Mouse (Mus musculus) liver, adult 2 months (tissue): Measurements from ENCODE around the gene Endov. TPM values are rescaled to one million over a fixed set of nuclear protein-coding genes. Genes with fewer than 3 reads are reported as not detected.

ENCODE experiments used
- DNase-seq: peaks from one replicate; pipeline ENCODE4 v3.0.0-alpha.2; 2011; ENCODE audit warnings: low read depth, low spot score; ENCODE audit errors: extremely low read depth
- H3K27ac ChIP-seq: fragments of 200-500 bp; replicated peaks from 2 replicates; pipeline ENCODE4 v1.5.1; 2012; ENCODE audit warnings: low read depth, mild to moderate bottlenecking, control low read depth, inconsistent platforms, low read length; ENCODE audit not compliant: insufficient read depth
- H3K27me3 ChIP-seq: fragments of 200-500 bp; 2 replicates; pipeline ENCODE4 v1.6.1; 2012; ENCODE audit warnings: mild to moderate bottlenecking, moderate library complexity, low read length, inconsistent platforms; ENCODE audit not compliant: control insufficient read depth, insufficient read depth
- H3K36me3 ChIP-seq: fragments of 200-500 bp; 2 replicates; pipeline ENCODE4 v1.6.1; 2012; ENCODE audit warnings: low read length, inconsistent platforms; ENCODE audit not compliant: control insufficient read depth, insufficient read depth
- H3K4me1 ChIP-seq: fragments of 200-500 bp; 2 replicates; pipeline ENCODE4 v1.6.1; 2011; ENCODE audit warnings: low read length; ENCODE audit not compliant: control insufficient read depth, insufficient read depth
- H3K4me3 ChIP-seq: fragments of 200-500 bp; 2 replicates; pipeline ENCODE4 v1.5.1; 2011; ENCODE audit warnings: low read depth, mild to moderate bottlenecking, control low read depth, low read length, moderate library complexity; ENCODE audit not compliant: insufficient read depth
- H3K79me2 ChIP-seq: fragments of 200-500 bp; 2 replicates; pipeline ENCODE4 v1.6.1; 2012; ENCODE audit warnings: inconsistent platforms, mild to moderate bottlenecking, low read length, moderate library complexity; ENCODE audit not compliant: control insufficient read depth, insufficient read depth
- H3K9ac ChIP-seq: fragments of 200-500 bp; 2 replicates; pipeline ENCODE4 v1.6.1; 2012; ENCODE audit warnings: low read depth, mild to moderate bottlenecking, control low read depth, inconsistent platforms, low read length
- CTCF ChIP-seq: fragments of 200-500 bp; IDR thresholded peaks from 2 replicates; pipeline ENCODE4 v1.5.1; 2011; ENCODE audit warnings: low read depth, low read length, control low read depth
- POLR2A ChIP-seq: fragments of 200-500 bp; IDR thresholded peaks from 2 replicates; pipeline ENCODE4 v1.6.1; 2011; ENCODE audit warnings: low read length, control low read depth; ENCODE audit not compliant: insufficient read depth; ENCODE audit errors: extremely low read depth
- WGBS: fragments of 180-500 bp; shearing (Covaris S2); methylation state at CpG from one replicate; pipeline ENCODE4 v1.1.7; 2018; 5-methylcytosine and 5-hydroxymethylcytosine counted together
- polyA plus RNA-seq: library from polyadenylated mRNA; depleted of rRNA; stranded (reverse); fragments of >200 nt; gene quantifications from 2 replicates; pipeline ENCODE4 v1.2.3, GENCODE M21; 2012
- total RNA-seq: library from RNA; depleted of rRNA; stranded (reverse); fragments of >200 nt; gene quantifications from 2 replicates; pipeline ENCODE4 v1.2.3, GENCODE M21; 2014

The Endov gene
- total and polyA plus RNA-seq, 2 experiments = 2.3 to 9.8 TPM

- no peak for DNase-seq
- H3K4me1 ChIP-seq = peaks cover 4% of the 10 kb centered on the region
- no peak overlapping the region for H3K27ac ChIP-seq
- H3K4me3 ChIP-seq = no peak overlapping the region
- no peak overlapping the region for H3K9ac ChIP-seq
- 95% methylated on average over 6 of the region's 6 CpGs for WGBS
- no peaks in the 10 kb centered on the region for H3K27me3 ChIP-seq
- peaks cover 3% of the 10 kb centered on the region; the same call in 1 of the 2 replicates for H3K79me2 ChIP-seq
- no peak for TF ChIP-seq POLR2A
- TF ChIP-seq CTCF = no peak
- peaks cover 2% of the 10 kb centered on the region for H3K36me3 ChIP-seq
Observed at GRCm38 (mm10) chr11:119492830-119493229, 1.7 kb downstream of the Endov start.

- TF ChIP-seq POLR2A (no peak), CTCF (no peak)
- H3K27me3 ChIP-seq = no peaks in the 10 kb centered on the region
- no peak overlapping the region for H3K27ac ChIP-seq
- peaks cover 4% of the 10 kb centered on the region for H3K4me1 ChIP-seq
- WGBS = 62% methylated on average over 4 of the region's 4 CpGs
- peaks cover 3% of the 10 kb centered on the region; the same call in 1 of the 2 replicates for H3K79me2 ChIP-seq
- no peak overlapping the region for H3K9ac ChIP-seq
- DNase-seq = no peak
- H3K36me3 ChIP-seq = no peaks in the 10 kb centered on the region; the same call in 1 of the 2 replicates
- no peak overlapping the region for H3K4me3 ChIP-seq
Observed at GRCm38 (mm10) chr11:119493516-119493915, 2.4 kb downstream of the Endov start.

GRCm38 (mm10) chr11:119496147-119496546, 5.0 kb downstream of the Endov start:
- Histone ChIP-seq H3K27me3 (no peaks in the 10 kb centered on the region), H3K4me3 (no peak overlapping the region), H3K9ac (no peak overlapping the region), H3K36me3 (no peaks in the 10 kb centered on the region; the same call in 1 of the 2 replicates), H3K4me1 (no peaks in the 10 kb centered on the region), H3K79me2 (peaks cover 3% of the 10 kb centered on the region; the same call in 1 of the 2 replicates), H3K27ac (no peak overlapping the region)
- TF ChIP-seq POLR2A = no peak
- no peak for TF ChIP-seq CTCF
- WGBS = 95% methylated on average over 5 of the region's 5 CpGs
- no peak for DNase-seq

- no peak for DNase-seq
- Histone ChIP-seq H3K27ac (no peak overlapping the region), H3K9ac (no peak overlapping the region), H3K36me3 (no peaks in the 10 kb centered on the region; the same call in 1 of the 2 replicates), H3K27me3 (no peaks in the 10 kb centered on the region), H3K4me1 (no peaks in the 10 kb centered on the region), H3K4me3 (no peak overlapping the region), H3K79me2 (no peaks in the 10 kb centered on the region; the same call in 1 of the 2 replicates)
- TF ChIP-seq CTCF (no peak), POLR2A (no peak)
- WGBS = 81% methylated on average over 4 of the region's 4 CpGs
Observed at GRCm38 (mm10) chr11:119497451-119497850, 6.3 kb downstream of the Endov start.

GRCm38 (mm10) chr11:119499297-119499696, 8.2 kb downstream of the Endov start:
- 96% methylated on average over 4 of the region's 4 CpGs for WGBS
- Histone ChIP-seq H3K79me2 (no peaks in the 10 kb centered on the region; the same call in 1 of the 2 replicates), H3K4me3 (no peak overlapping the region), H3K36me3 (no peaks in the 10 kb centered on the region; the same call in 1 of the 2 replicates), H3K27me3 (no peaks in the 10 kb centered on the region), H3K27ac (no peak overlapping the region), H3K9ac (no peak overlapping the region), H3K4me1 (no peaks in the 10 kb centered on the region)
- no peak for DNase-seq
- TF ChIP-seq POLR2A (no peak), CTCF (no peak)

- WGBS = 87% methylated on average over 2 of the region's 2 CpGs
- H3K9ac ChIP-seq = no peak overlapping the region
- H3K27me3 ChIP-seq = no peaks in the 10 kb centered on the region
- H3K4me1 ChIP-seq = no peaks in the 10 kb centered on the region
- TF ChIP-seq CTCF = no peak
- TF ChIP-seq POLR2A = no peak
- H3K79me2 ChIP-seq = no peaks in the 10 kb centered on the region; the same call in 1 of the 2 replicates
- H3K4me3 ChIP-seq = no peak overlapping the region
- DNase-seq = no peak
- no peak overlapping the region for H3K27ac ChIP-seq
- H3K36me3 ChIP-seq = no peaks in the 10 kb centered on the region; the same call in 1 of the 2 replicates
Observed at GRCm38 (mm10) chr11:119500011-119500410, 8.9 kb downstream of the Endov start.
